Mouse (Mus musculus) cortical plate, adult 2 months (tissue): ENCODE measurements around the gene Tff3. TPM values are rescaled to one million over a fixed set of nuclear protein-coding genes. Genes with fewer than 3 reads are reported as not detected.

ENCODE experiments used
- H3K27ac ChIP-seq: fragments of 200-500 bp; 2 replicates; pipeline ENCODE4 v1.5.1; 2012; ENCODE audit warnings: low read length, control low read depth, inconsistent platforms; ENCODE audit not compliant: insufficient read depth
- H3K4me1 ChIP-seq: fragments of 200-500 bp; 2 replicates; pipeline ENCODE4 v1.6.1; 2011; ENCODE audit warnings: low read length; ENCODE audit not compliant: control insufficient read depth, insufficient read depth
- H3K4me3 ChIP-seq: fragments of 200-500 bp; 2 replicates; pipeline ENCODE4 v1.5.1; 2011; ENCODE audit warnings: mild to moderate bottlenecking, low read length, control low read depth; ENCODE audit not compliant: insufficient read depth
- CTCF ChIP-seq: fragments of 200-500 bp; IDR thresholded peaks from 2 replicates; pipeline ENCODE4 v1.5.1; 2011; ENCODE audit warnings: mild to moderate bottlenecking, control low read depth, low read length; ENCODE audit not compliant: insufficient read depth; ENCODE audit errors: extremely low read depth
- POLR2A ChIP-seq: fragments of 200-500 bp; IDR thresholded peaks from 2 replicates; pipeline ENCODE4 v1.6.1; 2011; ENCODE audit warnings: mild to moderate bottlenecking, low read length, control low read depth; ENCODE audit not compliant: insufficient read depth; ENCODE audit errors: extremely low read depth
- polyA plus RNA-seq: library from polyadenylated mRNA; depleted of rRNA; stranded (reverse); fragments of >200 nt; gene quantifications from 2 replicates; pipeline ENCODE4 v1.2.3, GENCODE M21; 2012; rRNA removed

Tff3 gene
- polyA plus RNA-seq, 1 experiment = not detected

- H3K4me3 ChIP-seq = no peak overlapping the region
- no peak overlapping the region; the same call in 1 of the 2 replicates for H3K27ac ChIP-seq
- peaks cover 13% of the 10 kb centered on the region for H3K4me1 ChIP-seq
- TF ChIP-seq CTCF (no peak), POLR2A (no peak)
Measured at GRCm38 (mm10) chr17:31082296-31083078, 47.0 kb downstream of the Tff3 start.

GRCm38 (mm10) chr17:31079078-31079840 lies 50.2 kb downstream of the Tff3 start:
- no peak overlapping the region for H3K27ac ChIP-seq
- TF ChIP-seq CTCF (no peak), POLR2A (no peak)
- no peak overlapping the region for H3K4me3 ChIP-seq
- H3K4me1 ChIP-seq = peaks cover 12% of the 10 kb centered on the region

- no peak overlapping the region for H3K4me3 ChIP-seq
- TF ChIP-seq CTCF (no peak), POLR2A (no peak)
- H3K4me1 ChIP-seq = peaks cover 16% of the 10 kb centered on the region
- H3K27ac ChIP-seq = no peak overlapping the region
Measured at GRCm38 (mm10) chr17:31078581-31078980, 50.9 kb downstream of the Tff3 start.

DNA sequence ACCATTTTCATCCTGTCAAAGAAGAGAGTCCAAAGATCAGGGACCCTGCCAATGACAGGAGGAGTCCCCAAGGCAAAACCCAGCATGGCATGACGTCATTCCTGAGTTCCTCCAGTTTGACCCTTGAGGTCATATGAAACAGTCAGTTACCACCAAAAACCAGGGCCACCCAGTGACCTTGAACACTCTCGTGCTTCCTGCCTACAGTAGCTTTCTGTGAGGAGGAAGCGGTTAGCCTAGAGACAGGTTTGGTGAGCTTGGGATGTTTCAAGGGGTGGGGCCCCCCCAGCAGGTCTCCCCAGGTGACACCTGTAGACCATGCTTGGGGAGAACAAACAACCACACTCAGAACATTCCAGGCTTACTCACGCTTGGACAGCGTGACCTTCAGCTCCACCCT lies 51.9 kb downstream of the Tff3 start:
- H3K4me3 ChIP-seq = no peak overlapping the region
- H3K4me1 ChIP-seq = peaks cover 19% of the 10 kb centered on the region
- TF ChIP-seq CTCF = no peak
- TF ChIP-seq POLR2A = no peak
- H3K27ac ChIP-seq = no peak overlapping the region

GRCm38 (mm10) chr17:31075471-31075870 lies 54.0 kb downstream of the Tff3 start:
- H3K27ac ChIP-seq = 0 out of 2 replicates have a peak overlapping the region, but pooled peaks have one; percentile 38
- no peak for TF ChIP-seq POLR2A
- TF ChIP-seq CTCF = no peak
- no peak overlapping the region for H3K4me3 ChIP-seq
- H3K4me1 ChIP-seq = peaks cover 17% of the 10 kb centered on the region

Other genes starting within 250 kb of the Tff3 start
- gene Glp1r, start 227.8 kb downstream of the Tff3 start, polyA plus RNA-seq = 0.23 and 0.31 TPM in 2 replicates
- gene Umodl1, start 175.0 kb downstream of the Tff3 start, polyA plus RNA-seq = 0.13 and 0.53 TPM in 2 replicates
- gene Abcg1, start 72.0 kb downstream of the Tff3 start, polyA plus RNA-seq = 27.8 and 29.8 TPM in 2 replicates
- not detected in 2 replicates for gene Tff2, start 14.6 kb upstream of the Tff3 start, polyA plus RNA-seq
- gene Tff1, start 35.6 kb upstream of the Tff3 start, polyA plus RNA-seq = not detected in 2 replicates
- 0.06 and 0.10 TPM in 2 replicates for gene Tmprss3, start 69.3 kb upstream of the Tff3 start, polyA plus RNA-seq
- gene Ubash3a, start 78.2 kb upstream of the Tff3 start, polyA plus RNA-seq = 0.11 TPM in 1 of 2 replicates, not detected in the other
- gene Rsph1, start 147.7 kb upstream of the Tff3 start, polyA plus RNA-seq = 2.6 and 3.6 TPM in 2 replicates
- gene Slc37a1, start 157.1 kb upstream of the Tff3 start, polyA plus RNA-seq = 9.3 and 10.5 TPM in 2 replicates